Mouse (Mus musculus) neural tube, embryonic 11.5 days (tissue): ENCODE results near the gene Fhl4. TPM values are rescaled to one million over a fixed set of nuclear protein-coding genes. Genes with fewer than 3 reads are reported as not detected.

Source experiments
- ATAC-seq: fragments of 200-750 bp; cut with Nextera tagmentation; 2 replicates; pipeline ENCODE4 v1.8.0; 2017; ENCODE audit warnings: moderate number of reproducible peaks, mild to moderate bottlenecking, moderate TSS enrichment, moderate library complexity; ENCODE audit not compliant: insufficient read depth, low FRiP score, low TSS enrichment
- DNase-seq: peaks from one replicate; pipeline ENCODE4 v3.0.0-alpha.2; 2015; ENCODE audit warnings: low spot score
- H3K27ac ChIP-seq: fragments of 300-500 bp; sonication (generic); 2 replicates; pipeline ENCODE4 v1.5.1; 2014; ENCODE audit warnings: low read depth, mild to moderate bottlenecking, low read length
- H3K27me3 ChIP-seq: fragments of 300-500 bp; sonication (generic); 2 replicates; pipeline ENCODE4 v1.6.1; 2014; ENCODE audit warnings: mild to moderate bottlenecking, low read length, mixed read lengths; ENCODE audit not compliant: control insufficient read depth, insufficient read depth
- H3K36me3 ChIP-seq: fragments of 300-500 bp; sonication (generic); 2 replicates; pipeline ENCODE4 v1.6.1; 2014; ENCODE audit warnings: mild to moderate bottlenecking, low read length, moderate library complexity, mixed read lengths; ENCODE audit not compliant: control insufficient read depth, insufficient read depth
- H3K4me1 ChIP-seq: fragments of 300-500 bp; sonication (generic); 2 replicates; pipeline ENCODE4 v1.6.1; 2014; ENCODE audit warnings: low read length, mixed read lengths; ENCODE audit not compliant: control insufficient read depth, insufficient read depth
- H3K4me2 ChIP-seq: fragments of 300-500 bp; sonication (generic); 2 replicates; pipeline ENCODE4 v1.6.1; 2014; ENCODE audit warnings: low read depth, mild to moderate bottlenecking, moderate library complexity
- H3K4me3 ChIP-seq: fragments of 300-500 bp; sonication (generic); 2 replicates; pipeline ENCODE4 v1.5.1; 2014; ENCODE audit warnings: low read depth, low read length
- H3K9ac ChIP-seq: fragments of 300-500 bp; sonication (generic); 2 replicates; pipeline ENCODE4 v1.6.1; 2014; ENCODE audit warnings: mild to moderate bottlenecking, low read length
- H3K9me3 ChIP-seq: fragments of 300-500 bp; sonication (generic); 2 replicates; pipeline ENCODE4 v1.6.1; 2016; ENCODE audit warnings: low read length; ENCODE audit not compliant: control insufficient read depth
- WGBS: fragments of 180-500 bp; shearing (Covaris S2); extraction: QIAGEN DNeasy Blood & Tissue Kit; methylation state at CpG from one replicate; pipeline ENCODE4 v1.1.7; 2014; 5-methylcytosine and 5-hydroxymethylcytosine counted together
- polyA plus RNA-seq: library from polyadenylated mRNA; unstranded; fragments of >200 nt; fragmentation: Nextera tagmentation; extraction: Ambion mirVana; gene quantifications from 2 replicates; pipeline ENCODE4 v1.2.1, GENCODE M21; 2014

Gene Fhl4
- polyA plus RNA-seq, 1 experiment from 2014 or later, result 0.93 TPM

GRCm38 (mm10) chr10:85114409-85114808 is 12.1 kb upstream of the Fhl4 start:
- Histone ChIP-seq H3K4me3 (no peak overlapping the region), H3K9me3 (no peaks in the 10 kb centered on the region), H3K27me3 (no peaks in the 10 kb centered on the region), H3K4me1 (no peaks in the 10 kb centered on the region), H3K27ac (no peak overlapping the region), H3K36me3 (peaks cover 4% of the 10 kb centered on the region), H3K4me2 (no peak overlapping the region), H3K9ac (no peak overlapping the region)
- WGBS, result 86% methylated on average over 4 of the region's 4 CpGs
- ATAC-seq (no peak), DNase-seq (no peak)

GRCm38 (mm10) chr10:85103085-85103885 is 990 bp upstream of the Fhl4 start:
- no peak; the same call in none of the 2 replicates for ATAC-seq
- peak overlapping the region; percentile 94 for H3K4me3 ChIP-seq
- 0% methylated on average over 34 of the region's 34 CpGs for WGBS
- H3K9me3 ChIP-seq, result no peaks in the 10 kb centered on the region
- peak overlapping the region; percentile 82 for H3K4me2 ChIP-seq
- H3K27me3 ChIP-seq, result no peaks in the 10 kb centered on the region
- DNase-seq, result peak; percentile 52
- H3K9ac ChIP-seq, result peak overlapping the region; percentile 82
- H3K36me3 ChIP-seq, result no peaks in the 10 kb centered on the region
- no peak overlapping the region for H3K27ac ChIP-seq
- no peaks in the 10 kb centered on the region for H3K4me1 ChIP-seq

- no peaks in the 10 kb centered on the region for H3K9me3 ChIP-seq
- H3K4me1 ChIP-seq, result no peaks in the 10 kb centered on the region
- ATAC-seq (peak; percentile 40; the same call in 1 of the 2 replicates), DNase-seq (no peak)
- peak overlapping the region; percentile 87 for H3K9ac ChIP-seq
- peak overlapping the region; percentile 82 for H3K4me2 ChIP-seq
- H3K4me3 ChIP-seq, result peak overlapping the region; percentile 94
- under 1% methylated on average over 10 of the region's 10 CpGs for WGBS
- peak overlapping the region; percentile 74 for H3K27ac ChIP-seq
- H3K27me3 ChIP-seq, result no peaks in the 10 kb centered on the region
- no peaks in the 10 kb centered on the region for H3K36me3 ChIP-seq
Measured at GRCm38 (mm10) chr10:85101841-85102240, 454 bp downstream of the Fhl4 start.

- H3K4me1 ChIP-seq, result no peaks in the 10 kb centered on the region
- H3K4me2 ChIP-seq, result no peak overlapping the region
- no peaks in the 10 kb centered on the region for H3K27me3 ChIP-seq
- no peaks in the 10 kb centered on the region for H3K9me3 ChIP-seq
- H3K27ac ChIP-seq, result no peak overlapping the region
- DNase-seq (no peak), ATAC-seq (no peak)
- 60% methylated on average over 4 of the region's 4 CpGs for WGBS
- H3K36me3 ChIP-seq, result no peaks in the 10 kb centered on the region
- no peak overlapping the region for H3K9ac ChIP-seq
- H3K4me3 ChIP-seq, result no peak overlapping the region
Measured at GRCm38 (mm10) chr10:85071605-85072152, 30.6 kb downstream of the Fhl4 start.

GRCm38 (mm10) chr10:85054876-85055275 is 47.4 kb downstream of the Fhl4 start:
- Histone ChIP-seq H3K27ac (no peak overlapping the region), H3K9me3 (no peaks in the 10 kb centered on the region), H3K4me2 (no peak overlapping the region), H3K27me3 (no peaks in the 10 kb centered on the region), H3K4me1 (no peaks in the 10 kb centered on the region), H3K9ac (no peak overlapping the region), H3K36me3 (no peaks in the 10 kb centered on the region), H3K4me3 (no peak overlapping the region)
- ATAC-seq (no peak), DNase-seq (no peak)
- WGBS, result 88% methylated on average over 2 of the region's 2 CpGs

- no peaks in the 10 kb centered on the region for H3K27me3 ChIP-seq
- no peak overlapping the region for H3K4me3 ChIP-seq
- WGBS, result 10% methylated on average over 4 of the region's 4 CpGs
- H3K9me3 ChIP-seq, result no peaks in the 10 kb centered on the region
- H3K36me3 ChIP-seq, result no peaks in the 10 kb centered on the region
- DNase-seq (no peak), ATAC-seq (no peak)
- no peaks in the 10 kb centered on the region for H3K4me1 ChIP-seq
- H3K4me2 ChIP-seq, result no peak overlapping the region
- no peak overlapping the region for H3K9ac ChIP-seq
- H3K27ac ChIP-seq, result no peak overlapping the region
Measured at GRCm38 (mm10) chr10:85052451-85052850, 49.8 kb downstream of the Fhl4 start.

- WGBS, result 57% methylated on average over 4 of the region's 4 CpGs
- Histone ChIP-seq H3K4me2 (no peak overlapping the region), H3K36me3 (no peaks in the 10 kb centered on the region), H3K4me1 (no peaks in the 10 kb centered on the region), H3K9ac (no peak overlapping the region), H3K27ac (no peak overlapping the region), H3K9me3 (no peaks in the 10 kb centered on the region), H3K27me3 (no peaks in the 10 kb centered on the region), H3K4me3 (no peak overlapping the region)
- DNase-seq (no peak), ATAC-seq (no peak)
Measured at GRCm38 (mm10) chr10:85050668-85051208, 51.6 kb downstream of the Fhl4 start.

- DNase-seq (no peak), ATAC-seq (no peak)
- Histone ChIP-seq H3K4me2 (no peak overlapping the region), H3K27me3 (no peaks in the 10 kb centered on the region), H3K36me3 (no peaks in the 10 kb centered on the region), H3K4me1 (peaks cover 9% of the 10 kb centered on the region), H3K27ac (no peak overlapping the region), H3K9me3 (no peaks in the 10 kb centered on the region), H3K9ac (no peak overlapping the region), H3K4me3 (no peak overlapping the region)
- 96% methylated on average over 8 of the region's 8 CpGs for WGBS
Measured at GRCm38 (mm10) chr10:85048008-85048407, 54.3 kb downstream of the Fhl4 start.

- Histone ChIP-seq H3K4me3 (no peak overlapping the region), H3K36me3 (no peaks in the 10 kb centered on the region), H3K27me3 (0 out of 2 replicates have a peak, but pooled peaks cover 3% of the 10 kb centered on the region), H3K4me2 (no peak overlapping the region), H3K4me1 (peaks cover 9% of the 10 kb centered on the region), H3K9me3 (no peaks in the 10 kb centered on the region), H3K9ac (no peak overlapping the region), H3K27ac (no peak overlapping the region)
- DNase-seq (peak; percentile 18), ATAC-seq (no peak)
- 36% methylated on average over 5 of the region's 5 CpGs for WGBS
Measured at GRCm38 (mm10) chr10:85046585-85046984, 55.7 kb downstream of the Fhl4 start.
